Mouse (Mus musculus) layer of hippocampus, postnatal 25 days (tissue): ENCODE results near the gene Smbd1. TPM values are rescaled to one million over a fixed set of nuclear protein-coding genes. Genes with fewer than 3 reads are reported as not detected.

Experiments
- total RNA-seq, 2 experiments: library from RNA; stranded (reverse); gene quantifications; 2 replicates each; pipeline ENCODE4 v1.2.3; 2021

The Smbd1 gene
- total RNA-seq, 2 experiments from 2014 or later = not detected

Other genes with a start within 250 kb of the Smbd1 start
- gene Tfrc, start 201.6 kb downstream of the Smbd1 start, total RNA-seq = 10 to 100 TPM; 59.3 to 67.3 TPM
- gene Tnk2, start 166.6 kb downstream of the Smbd1 start, total RNA-seq = 100 to 1,000 TPM; 163 to 165 TPM
- gene Muc4, start 74.6 kb downstream of the Smbd1 start, total RNA-seq = not detected
- not detected for gene Muc20, start 13.0 kb downstream of the Smbd1 start, total RNA-seq
- 100 to 1,000 TPM; 115 to 122 TPM for gene Fyttd1, start 67.0 kb upstream of the Smbd1 start, total RNA-seq
- 10 to 100 TPM; 54.2 to 54.3 TPM for gene Rubcn, start 67.3 kb upstream of the Smbd1 start, total RNA-seq
- 10 to 100 TPM; 34.7 to 38.7 TPM for gene Lrch3, start 103.6 kb upstream of the Smbd1 start, total RNA-seq
- 1 to 10 TPM; 3.3 to 4.0 TPM for gene Iqcg, start 245.7 kb upstream of the Smbd1 start, total RNA-seq
- gene Rpl35a, start 246.0 kb upstream of the Smbd1 start, total RNA-seq = 100 to 1,000 TPM; 262 to 293 TPM